Mouse (Mus musculus): ENCODE results near the gene Ctr9.

GRCm38 (mm10) chr7:111016921-111017320 lies 11.8 kb upstream of the Ctr9 start:
- TF ChIP-seq CTCF (IDR thresholded peaks at IDR 0.05; ENCODE audit: insufficient read depth, low read depth, low read length) (no peak), POLR2A (IDR thresholded peaks at IDR 0.05; ENCODE audit: insufficient read depth, low read depth, low read length) (no peak)

Measured in olfactory bulb, adult 2 months (tissue).